Mouse (Mus musculus): ENCODE results near the gene Tmem135.

DNA sequence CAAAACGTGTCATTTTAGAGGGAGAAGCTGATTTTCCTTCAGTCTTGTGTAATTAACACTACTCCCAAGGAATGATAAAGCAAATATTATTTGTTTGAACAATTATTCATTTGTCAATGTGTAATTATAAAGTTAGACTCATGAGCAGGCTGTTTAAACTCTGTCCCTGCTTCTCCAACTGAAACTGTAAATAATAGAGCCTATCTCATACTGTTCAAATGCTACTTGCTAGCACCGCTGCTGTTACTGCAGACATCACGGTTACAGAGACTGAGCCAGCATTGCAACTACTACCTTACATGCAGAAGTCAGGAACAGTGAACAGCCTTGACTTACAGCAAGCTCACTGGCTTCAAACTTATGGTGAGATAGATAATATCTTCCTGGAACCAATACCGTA is 229.6 kb downstream of the Tmem135 start:
- TF ChIP-seq EP300 (IDR thresholded peaks at IDR 0.05; ENCODE audit: low read length) (no peak), E2F4 (IDR thresholded peaks at IDR 0.05; ENCODE audit: insufficient replicate concordance, low read depth, low read length) (no peak), JUN (IDR thresholded peaks at IDR 0.05; ENCODE audit: insufficient read depth, low read depth, low read length) (no peak), TCF12 (IDR thresholded peaks at IDR 0.05; ENCODE audit: low read depth, low read length) (no peak), MAFK (IDR thresholded peaks at IDR 0.05; ENCODE audit: insufficient replicate concordance, low read length) (no peak), MXI1 (IDR thresholded peaks at IDR 0.05; ENCODE audit: low read depth, low read length) (no peak), ETS1 (conservative IDR thresholded peaks at IDR 0.05; ENCODE audit: low read depth, low read length) (no peak), GABPA (IDR thresholded peaks at IDR 0.05; ENCODE audit: insufficient replicate concordance, low read depth, low read length) (no peak), POLR2A (IDR thresholded peaks at IDR 0.05; ENCODE audit: low read depth, low read length) (no peak), CTCF (conservative IDR thresholded peaks at IDR 0.05 in 1 of 2, IDR thresholded peaks at IDR 0.05 in 1 of 2; ENCODE audit: low read depth in 2 of 2, low read length in 2 of 2) (no peak), TBP (conservative IDR thresholded peaks at IDR 0.05; ENCODE audit: low read depth, low read length) (no peak), HCFC1 (IDR thresholded peaks at IDR 0.05; ENCODE audit: low read depth, low read length) (no peak), UBTF (IDR thresholded peaks at IDR 0.05; ENCODE audit: low read depth, low read length) (no peak), SIN3A (IDR thresholded peaks at IDR 0.05; ENCODE audit: low read length) (no peak)

Measured in CH12.LX (cell line).